Mouse (Mus musculus) kidney, adult 8-10 months (tissue): ENCODE measurements around the gene Zdhhc6.

ENCODE experiments used
- DNase-seq, 2 experiments: peaks; one replicate each; pipeline ENCODE4 v3.0.0; 2022

The Zdhhc6 gene

GRCm38 (mm10) chr19:55256156-55256555, 59.7 kb downstream of the Zdhhc6 start:
- no peak for DNase-seq

GRCm38 (mm10) chr19:55254513-55255016, 61.3 kb downstream of the Zdhhc6 start:
- no peak for DNase-seq

- peak; percentile 57 to 64 for DNase-seq
Measured at GRCm38 (mm10) chr19:55253570-55254441, 62.0 kb downstream of the Zdhhc6 start.

GRCm38 (mm10) chr19:55253239-55253569, 62.6 kb downstream of the Zdhhc6 start:
- DNase-seq, result no peak

GRCm38 (mm10) chr19:55251383-55252124, 64.3 kb downstream of the Zdhhc6 start, which contains the start of gene Acsl5:
Gene Acsl5 (plus strand): TSS chr19:55251938.
- DNase-seq, result peak; percentile 37 to 45

GRCm38 (mm10) chr19:55250451-55250850, 65.4 kb downstream of the Zdhhc6 start:
- DNase-seq, result no peak

GRCm38 (mm10) chr19:55247991-55248520, 67.8 kb downstream of the Zdhhc6 start:
- no peak for DNase-seq

GRCm38 (mm10) chr19:55247563-55247962, 68.3 kb downstream of the Zdhhc6 start:
- no peak for DNase-seq

- DNase-seq, result peak; percentile 58 to 67
Measured at GRCm38 (mm10) chr19:55244791-55245231, 71.0 kb downstream of the Zdhhc6 start.

- DNase-seq, result no peak
Measured at GRCm38 (mm10) chr19:55241186-55241645, 74.6 kb downstream of the Zdhhc6 start, which contains the start of gene Gucy2g. Gene Gucy2g (minus strand): TSS chr19:55241236.

- DNase-seq, result no peak
Measured at GRCm38 (mm10) chr19:55239766-55240426, 75.9 kb downstream of the Zdhhc6 start.

GRCm38 (mm10) chr19:55236564-55236963, 79.3 kb downstream of the Zdhhc6 start:
- DNase-seq, result no peak

GRCm38 (mm10) chr19:55236026-55236425, 79.8 kb downstream of the Zdhhc6 start:
- DNase-seq, result peak; percentile 42 to 66

GRCm38 (mm10) chr19:55232136-55232535, 83.7 kb downstream of the Zdhhc6 start:
- no peak for DNase-seq

- DNase-seq, result no peak
Measured at GRCm38 (mm10) chr19:55231081-55231480, 84.8 kb downstream of the Zdhhc6 start.

GRCm38 (mm10) chr19:55227135-55227534, 88.7 kb downstream of the Zdhhc6 start:
- DNase-seq, result no peak

GRCm38 (mm10) chr19:55226621-55227020, 89.2 kb downstream of the Zdhhc6 start:
- no peak for DNase-seq

GRCm38 (mm10) chr19:55222268-55222667, 93.6 kb downstream of the Zdhhc6 start:
- DNase-seq, result no peak
